Mouse (Mus musculus): ENCODE measurements around the gene Qrich1. TPM values are rescaled to one million over a fixed set of nuclear protein-coding genes. Genes with fewer than 3 reads are reported as not detected.
A peak's percentile ranks its signal among the peaks of the same experiment; 100 is the strongest.

The Qrich1 gene
- total RNA-seq, 2 experiments from 2014 or later, result 121 to 129 TPM

GRCm38 (mm10) chr9:108492043-108492750 lies 24.4 kb upstream of the Qrich1 start:
- peak in 1 of 2 experiments; percentile 40 for DNase-seq (ENCODE audit: low spot score in 2 of 2)

- no peak for DNase-seq (ENCODE audit: low spot score in 2 of 2)
Observed at GRCm38 (mm10) chr9:108493246-108493645, 23.4 kb upstream of the Qrich1 start.

- no peak for DNase-seq (ENCODE audit: low spot score in 2 of 2)
Observed at GRCm38 (mm10) chr9:108494146-108494825, 22.3 kb upstream of the Qrich1 start.

GRCm38 (mm10) chr9:108494905-108495304 lies 21.7 kb upstream of the Qrich1 start:
- DNase-seq (ENCODE audit: low spot score in 2 of 2), result no peak

GRCm38 (mm10) chr9:108499231-108499630 lies 17.4 kb upstream of the Qrich1 start:
- no peak for DNase-seq (ENCODE audit: low spot score in 2 of 2)

- no peak for DNase-seq (ENCODE audit: low spot score in 2 of 2)
Observed at GRCm38 (mm10) chr9:108499943-108500342, 16.7 kb upstream of the Qrich1 start.

GRCm38 (mm10) chr9:108506901-108507300 lies 9.7 kb upstream of the Qrich1 start:
- no peak for DNase-seq (ENCODE audit: low spot score in 2 of 2)

GRCm38 (mm10) chr9:108507619-108508434 lies 8.8 kb upstream of the Qrich1 start, which contains the start of gene Qars:
Gene Qars, plus strand, starts transcription at chr9:108507706.
- DNase-seq (ENCODE audit: low spot score in 2 of 2), result peak; percentile 88 to 90

GRCm38 (mm10) chr9:108508776-108509175 lies 7.8 kb upstream of the Qrich1 start:
- DNase-seq (ENCODE audit: low spot score in 2 of 2), result no peak

GRCm38 (mm10) chr9:108517253-108517930 lies 786 bp downstream of the Qrich1 start:
- DNase-seq (ENCODE audit: low spot score in 2 of 2), result peak; percentile 86 to 90

GRCm38 (mm10) chr9:108517931-108518332 lies 1.3 kb downstream of the Qrich1 start:
- no peak for DNase-seq (ENCODE audit: low spot score in 2 of 2)

GRCm38 (mm10) chr9:108521604-108522003 lies 5.0 kb downstream of the Qrich1 start:
- DNase-seq (ENCODE audit: low spot score in 2 of 2), result no peak

- DNase-seq (ENCODE audit: low spot score in 2 of 2), result no peak
Observed at GRCm38 (mm10) chr9:108523341-108523740, 6.7 kb downstream of the Qrich1 start.

GRCm38 (mm10) chr9:108525400-108525799 lies 8.8 kb downstream of the Qrich1 start:
- DNase-seq (ENCODE audit: low spot score in 2 of 2), result no peak

- DNase-seq (ENCODE audit: low spot score in 2 of 2), result no peak
Observed at GRCm38 (mm10) chr9:108530954-108531353, 14.3 kb downstream of the Qrich1 start.

- no peak for DNase-seq (ENCODE audit: low spot score in 2 of 2)
Observed at GRCm38 (mm10) chr9:108531496-108531895, 14.9 kb downstream of the Qrich1 start.

GRCm38 (mm10) chr9:108540846-108541245 lies 24.2 kb downstream of the Qrich1 start:
- DNase-seq (ENCODE audit: low spot score in 2 of 2), result no peak

GRCm38 (mm10) chr9:108545986-108546385 lies 29.4 kb downstream of the Qrich1 start:
- no peak for DNase-seq (ENCODE audit: low spot score in 2 of 2)

GRCm38 (mm10) chr9:108546875-108547274 lies 30.3 kb downstream of the Qrich1 start:
- no peak for DNase-seq (ENCODE audit: low spot score in 2 of 2)

GRCm38 (mm10) chr9:108559169-108559568 lies 42.6 kb downstream of the Qrich1 start:
- no peak for DNase-seq (ENCODE audit: low spot score in 2 of 2)

GRCm38 (mm10) chr9:108560227-108560841 lies 43.7 kb downstream of the Qrich1 start, which contains the start of gene Impdh2:
Gene Impdh2, plus strand, starts transcription at chr9:108560286.
- DNase-seq (ENCODE audit: low spot score in 2 of 2), result peak; percentile 91 to 94

All from layer of hippocampus, postnatal 10 days (tissue).